Mouse (Mus musculus): ENCODE measurements around the gene Ly86. TPM values are rescaled to one million over a fixed set of nuclear protein-coding genes. Genes with fewer than 3 reads are reported as not detected.
A peak's percentile ranks its signal among the peaks of the same experiment; 100 is the strongest.

Ly86 gene
- polyA plus RNA-seq, 1 experiment from 2014 or later: 5.1 TPM

DNA sequence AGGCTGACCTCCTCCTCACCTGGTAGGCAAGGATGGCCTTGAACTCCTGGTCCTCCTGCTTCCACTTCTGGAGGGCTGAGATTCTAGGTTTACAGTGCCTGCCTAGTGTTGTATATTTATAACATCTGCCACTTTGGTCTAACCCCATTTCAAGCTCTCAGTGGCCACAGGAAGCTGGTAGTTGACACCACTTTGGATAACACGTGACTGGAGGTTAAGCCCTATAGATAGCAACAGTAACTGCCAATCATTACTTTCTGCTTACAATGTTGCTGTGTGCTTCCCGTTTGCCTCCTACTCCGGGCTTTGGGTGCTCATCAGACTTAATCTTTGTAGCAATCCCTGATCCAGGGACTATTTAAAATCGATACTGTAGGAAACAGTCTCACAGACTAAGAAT, 87.6 kb downstream of the Ly86 start:
- Histone ChIP-seq H3K27me3 (ENCODE audit: control insufficient read depth, insufficient read depth, low read length) (peaks cover 9% of the 10 kb centered on the region), H3K4me1 (ENCODE audit: control insufficient read depth, insufficient read depth, low read length) (no peaks in the 10 kb centered on the region), H3K27ac (ENCODE audit: low read depth, low read length) (no peak overlapping the region), H3K4me3 (ENCODE audit: low read depth, low read length) (no peak overlapping the region), H3K4me2 (ENCODE audit: low read depth, low read length) (no peak overlapping the region), H3K9me3 (ENCODE audit: control insufficient read depth, low read length) (no peaks in the 10 kb centered on the region), H3K36me3 (ENCODE audit: control insufficient read depth, insufficient read depth, low read length) (no peaks in the 10 kb centered on the region), H3K9ac (replicated peaks; ENCODE audit: low read depth, low read length) (no peak overlapping the region)
- WGBS: 44% methylated on average over 4 of the region's 4 CpGs
- ATAC-seq (ENCODE audit: low read depth): no peak

DNA sequence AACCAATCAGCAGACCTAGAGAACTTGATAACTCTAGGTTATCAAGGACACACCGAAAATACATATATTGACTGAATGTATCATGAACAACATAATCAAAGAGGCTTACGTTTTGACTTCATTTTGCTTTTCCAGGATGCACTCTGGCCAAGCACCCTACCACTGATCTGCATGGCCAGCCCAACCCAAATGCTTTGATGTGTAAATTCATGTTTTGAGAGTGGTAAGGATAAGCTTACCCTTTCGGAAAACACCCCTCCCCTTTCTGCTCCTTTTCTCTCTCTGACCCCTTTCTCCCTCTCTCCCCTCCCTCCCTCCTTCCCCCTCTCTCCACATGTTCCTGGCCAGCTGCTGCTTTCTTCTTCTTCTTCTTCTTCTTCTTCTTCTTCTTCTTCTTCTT, 88.1 kb downstream of the Ly86 start:
- Histone ChIP-seq H3K4me2 (ENCODE audit: low read depth, low read length) (no peak overlapping the region), H3K27me3 (ENCODE audit: control insufficient read depth, insufficient read depth, low read length) (peaks cover 9% of the 10 kb centered on the region), H3K9ac (replicated peaks; ENCODE audit: low read depth, low read length) (no peak overlapping the region), H3K27ac (ENCODE audit: low read depth, low read length) (no peak overlapping the region), H3K36me3 (ENCODE audit: control insufficient read depth, insufficient read depth, low read length) (no peaks in the 10 kb centered on the region), H3K9me3 (ENCODE audit: control insufficient read depth, low read length) (no peaks in the 10 kb centered on the region), H3K4me1 (ENCODE audit: control insufficient read depth, insufficient read depth, low read length) (no peaks in the 10 kb centered on the region), H3K4me3 (ENCODE audit: low read depth, low read length) (no peak overlapping the region)
- ATAC-seq (ENCODE audit: low read depth): no peak
- WGBS: 33% methylated on average over 3 of the region's 3 CpGs

DNA sequence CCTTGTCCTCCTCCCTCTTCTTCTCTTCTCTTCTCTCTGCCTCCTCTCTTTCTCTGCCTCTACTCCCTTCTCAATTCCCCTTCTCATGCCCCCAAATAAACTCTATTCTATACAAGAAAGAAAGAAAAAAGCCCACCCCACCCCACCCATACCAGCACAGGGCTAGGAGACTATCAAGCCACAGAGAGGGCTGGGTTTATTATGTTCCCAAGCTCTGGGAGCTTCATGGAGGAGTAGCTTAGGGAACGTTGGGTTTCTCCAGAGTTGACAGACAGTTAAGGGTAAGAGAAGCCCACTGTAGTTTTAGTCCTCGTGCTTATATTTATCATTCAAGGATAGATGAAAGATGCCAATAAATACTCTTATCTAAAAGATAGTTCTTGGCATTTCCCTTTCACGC, 88.7 kb downstream of the Ly86 start:
- Histone ChIP-seq H3K4me3 (ENCODE audit: low read depth, low read length) (no peak overlapping the region), H3K9me3 (ENCODE audit: control insufficient read depth, low read length) (no peaks in the 10 kb centered on the region), H3K4me2 (ENCODE audit: low read depth, low read length) (no peak overlapping the region), H3K9ac (replicated peaks; ENCODE audit: low read depth, low read length) (no peak overlapping the region), H3K27ac (ENCODE audit: low read depth, low read length) (no peak overlapping the region), H3K27me3 (ENCODE audit: control insufficient read depth, insufficient read depth, low read length) (peaks cover 9% of the 10 kb centered on the region), H3K36me3 (ENCODE audit: control insufficient read depth, insufficient read depth, low read length) (no peaks in the 10 kb centered on the region), H3K4me1 (ENCODE audit: control insufficient read depth, insufficient read depth, low read length) (no peaks in the 10 kb centered on the region)
- 15% methylated on average over 3 of the region's 3 CpGs for WGBS
- peak; percentile 39; the same call in 1 of the 2 replicates for ATAC-seq (ENCODE audit: low read depth)

DNA sequence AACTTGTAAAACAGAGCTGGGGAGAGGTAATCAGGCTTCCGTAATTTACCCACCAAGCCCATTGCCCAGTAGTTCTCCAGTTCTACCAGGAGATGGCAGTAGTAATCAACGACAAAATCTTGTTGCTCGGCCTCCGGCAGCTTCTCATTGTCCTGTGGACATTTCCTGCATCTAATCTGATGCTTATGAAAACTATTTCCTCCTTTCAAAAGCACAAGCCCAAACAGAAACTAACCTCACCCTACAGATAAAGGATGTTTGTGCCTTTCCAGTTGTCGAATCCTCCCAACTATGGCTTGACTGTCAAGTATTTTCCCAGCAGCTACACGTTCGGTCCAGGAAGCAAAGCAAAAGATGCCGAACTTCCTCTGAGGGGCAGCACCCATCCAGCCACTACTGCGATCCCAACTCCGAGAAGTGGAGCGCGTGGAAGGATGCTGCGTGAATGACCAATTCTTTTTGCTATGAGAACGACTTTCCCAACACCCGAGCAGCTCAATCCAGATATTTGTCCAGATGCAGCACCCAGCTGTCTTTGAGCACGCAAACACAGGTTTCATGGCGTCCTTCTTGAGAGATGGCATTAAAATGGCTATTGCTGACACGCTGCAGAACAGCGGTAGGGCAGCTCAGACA, 89.2 kb downstream of the Ly86 start:
- H3K27me3 ChIP-seq (ENCODE audit: control insufficient read depth, insufficient read depth, low read length): peaks cover 9% of the 10 kb centered on the region
- H3K4me1 ChIP-seq (ENCODE audit: control insufficient read depth, insufficient read depth, low read length): no peaks in the 10 kb centered on the region
- no peaks in the 10 kb centered on the region for H3K36me3 ChIP-seq (ENCODE audit: control insufficient read depth, insufficient read depth, low read length)
- peak overlapping the region; percentile 57 for H3K4me2 ChIP-seq (ENCODE audit: low read depth, low read length)
- H3K4me3 ChIP-seq (ENCODE audit: low read depth, low read length): peak overlapping the region; percentile 32
- WGBS: under 1% methylated on average over 19 of the region's 19 CpGs
- peak; percentile 82; the same call in 1 of the 2 replicates for ATAC-seq (ENCODE audit: low read depth)
- no peaks in the 10 kb centered on the region for H3K9me3 ChIP-seq (ENCODE audit: control insufficient read depth, low read length)
- H3K27ac ChIP-seq (ENCODE audit: low read depth, low read length): no peak overlapping the region
- peak overlapping the region; percentile 29 for H3K9ac ChIP-seq (replicated peaks; ENCODE audit: low read depth, low read length)

DNA sequence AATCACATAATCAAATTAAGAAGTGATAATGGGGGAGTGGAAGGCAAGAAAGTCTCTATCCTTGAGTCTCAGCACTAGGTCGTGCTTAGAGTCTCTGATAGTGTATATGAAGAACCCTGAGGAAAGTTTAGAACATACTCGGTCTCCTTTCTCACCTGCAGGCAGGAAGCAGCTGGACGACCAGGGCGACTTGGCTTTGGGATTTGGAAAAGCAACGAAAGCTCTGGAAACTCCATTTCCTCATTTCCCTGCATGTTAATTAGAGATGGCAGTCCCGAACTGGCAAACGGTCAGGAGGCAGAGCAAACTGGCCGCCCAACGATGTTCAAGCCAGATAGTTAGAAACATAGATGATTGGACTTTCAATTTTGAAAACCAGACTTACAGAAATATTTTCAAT, 89.8 kb downstream of the Ly86 start:
- Histone ChIP-seq H3K27ac (ENCODE audit: low read depth, low read length) (no peak overlapping the region), H3K36me3 (ENCODE audit: control insufficient read depth, insufficient read depth, low read length) (no peaks in the 10 kb centered on the region), H3K4me1 (ENCODE audit: control insufficient read depth, insufficient read depth, low read length) (no peaks in the 10 kb centered on the region), H3K4me2 (ENCODE audit: low read depth, low read length) (peak overlapping the region; percentile 57), H3K9ac (replicated peaks; ENCODE audit: low read depth, low read length) (no peak overlapping the region), H3K27me3 (ENCODE audit: control insufficient read depth, insufficient read depth, low read length) (peaks cover 9% of the 10 kb centered on the region), H3K9me3 (ENCODE audit: control insufficient read depth, low read length) (no peaks in the 10 kb centered on the region), H3K4me3 (ENCODE audit: low read depth, low read length) (peak overlapping the region; percentile 32)
- peak; percentile 18; the same call in 1 of the 2 replicates for ATAC-seq (ENCODE audit: low read depth)
- 10% methylated on average over 9 of the region's 9 CpGs for WGBS

DNA sequence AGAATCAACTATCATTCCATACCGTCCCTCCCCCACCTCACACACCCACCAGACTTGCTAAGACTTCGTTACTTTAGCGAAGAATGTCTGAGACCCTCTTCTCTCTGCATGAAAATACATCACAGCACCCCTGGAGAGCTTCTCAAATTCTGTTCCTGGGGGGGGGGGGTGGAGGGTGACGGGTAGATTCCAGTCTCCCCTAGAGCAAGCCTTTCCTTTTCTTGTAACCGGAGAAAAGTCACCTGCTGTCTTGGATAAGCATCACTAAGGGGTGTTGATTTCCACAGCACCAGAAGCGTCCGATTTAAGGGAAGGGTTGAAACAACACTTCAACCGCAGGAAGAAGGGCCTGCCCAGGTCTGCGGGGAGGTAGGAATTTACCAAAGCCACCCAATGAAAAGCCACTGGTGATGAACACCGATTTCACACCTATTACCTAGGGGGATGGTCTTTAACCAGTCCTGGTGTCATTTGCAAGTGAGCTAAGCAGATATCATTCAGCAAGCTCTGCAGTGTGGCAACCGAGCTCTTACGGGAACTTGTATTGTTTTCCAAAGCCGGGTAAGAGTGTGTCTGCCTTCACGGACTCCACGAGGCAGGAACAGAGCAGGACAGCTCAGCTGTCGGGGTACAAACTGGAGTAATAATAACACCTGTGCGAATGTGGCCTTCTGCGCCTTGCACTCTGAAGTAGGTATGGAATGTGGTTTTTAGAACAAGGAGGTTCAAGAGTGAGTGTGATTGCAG, 91.4 kb downstream of the Ly86 start:
- Histone ChIP-seq H3K4me1 (ENCODE audit: control insufficient read depth, insufficient read depth, low read length) (no peaks in the 10 kb centered on the region), H3K4me3 (ENCODE audit: low read depth, low read length) (no peak overlapping the region), H3K36me3 (ENCODE audit: control insufficient read depth, insufficient read depth, low read length) (no peaks in the 10 kb centered on the region), H3K9me3 (ENCODE audit: control insufficient read depth, low read length) (no peaks in the 10 kb centered on the region), H3K9ac (replicated peaks; ENCODE audit: low read depth, low read length) (no peak overlapping the region), H3K27me3 (ENCODE audit: control insufficient read depth, insufficient read depth, low read length) (peaks cover 9% of the 10 kb centered on the region), H3K4me2 (ENCODE audit: low read depth, low read length) (no peak overlapping the region), H3K27ac (ENCODE audit: low read depth, low read length) (no peak overlapping the region)
- no peak for ATAC-seq (ENCODE audit: low read depth)
- WGBS: 8% methylated on average over 18 of the region's 18 CpGs

DNA sequence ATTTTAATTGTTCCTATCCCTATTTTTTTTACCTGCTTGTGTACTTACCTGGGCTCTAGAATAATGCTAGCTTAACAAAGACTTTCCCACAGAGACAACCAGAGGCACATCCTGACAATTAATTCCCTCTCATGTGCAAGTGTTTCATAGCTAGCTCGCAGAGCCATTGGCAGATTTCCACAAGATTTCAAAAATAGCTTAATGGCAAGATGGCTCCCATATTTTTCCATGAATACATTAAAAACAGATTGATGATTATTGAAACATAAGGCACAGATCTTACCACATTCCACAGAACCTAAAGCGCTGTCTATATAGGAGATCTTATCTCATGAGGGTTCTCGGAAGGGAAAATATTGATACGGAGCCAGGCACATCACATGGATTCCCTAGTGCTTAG, 93.8 kb downstream of the Ly86 start:
- Histone ChIP-seq H3K4me1 (ENCODE audit: control insufficient read depth, insufficient read depth, low read length) (no peaks in the 10 kb centered on the region), H3K9me3 (ENCODE audit: control insufficient read depth, low read length) (no peaks in the 10 kb centered on the region), H3K27ac (ENCODE audit: low read depth, low read length) (no peak overlapping the region), H3K9ac (replicated peaks; ENCODE audit: low read depth, low read length) (no peak overlapping the region), H3K4me3 (ENCODE audit: low read depth, low read length) (no peak overlapping the region), H3K27me3 (ENCODE audit: control insufficient read depth, insufficient read depth, low read length) (peaks cover 9% of the 10 kb centered on the region), H3K4me2 (ENCODE audit: low read depth, low read length) (no peak overlapping the region), H3K36me3 (ENCODE audit: control insufficient read depth, insufficient read depth, low read length) (no peaks in the 10 kb centered on the region)
- no peak for ATAC-seq (ENCODE audit: low read depth)
- 90% methylated on average over 4 of the region's 4 CpGs for WGBS

DNA sequence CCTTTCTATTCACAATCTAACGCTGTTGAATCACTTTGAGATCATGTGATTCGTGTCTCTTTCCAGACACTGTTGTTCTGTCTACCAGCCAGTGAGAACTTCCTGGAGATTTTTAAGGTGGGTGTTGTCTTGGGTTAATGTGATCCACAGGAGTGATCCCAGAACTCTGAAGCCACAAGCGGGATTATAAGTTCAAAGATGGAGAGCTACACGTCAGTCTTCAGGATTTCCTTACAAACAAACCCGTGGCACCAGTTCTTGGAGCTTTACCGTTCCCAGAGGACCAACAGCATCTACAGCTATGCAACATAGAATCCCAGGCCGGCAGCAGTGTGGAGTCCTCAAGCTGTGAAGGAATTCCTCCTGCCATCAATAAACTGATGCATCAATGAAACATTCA, 94.5 kb downstream of the Ly86 start:
- ATAC-seq (ENCODE audit: low read depth): no peak
- Histone ChIP-seq H3K9ac (replicated peaks; ENCODE audit: low read depth, low read length) (no peak overlapping the region), H3K4me3 (ENCODE audit: low read depth, low read length) (no peak overlapping the region), H3K27ac (ENCODE audit: low read depth, low read length) (no peak overlapping the region), H3K9me3 (ENCODE audit: control insufficient read depth, low read length) (no peaks in the 10 kb centered on the region), H3K36me3 (ENCODE audit: control insufficient read depth, insufficient read depth, low read length) (no peaks in the 10 kb centered on the region), H3K4me2 (ENCODE audit: low read depth, low read length) (no peak overlapping the region), H3K4me1 (ENCODE audit: control insufficient read depth, insufficient read depth, low read length) (no peaks in the 10 kb centered on the region), H3K27me3 (ENCODE audit: control insufficient read depth, insufficient read depth, low read length) (peaks cover 9% of the 10 kb centered on the region)
- WGBS: 69% methylated on average over 7 of the region's 7 CpGs

DNA sequence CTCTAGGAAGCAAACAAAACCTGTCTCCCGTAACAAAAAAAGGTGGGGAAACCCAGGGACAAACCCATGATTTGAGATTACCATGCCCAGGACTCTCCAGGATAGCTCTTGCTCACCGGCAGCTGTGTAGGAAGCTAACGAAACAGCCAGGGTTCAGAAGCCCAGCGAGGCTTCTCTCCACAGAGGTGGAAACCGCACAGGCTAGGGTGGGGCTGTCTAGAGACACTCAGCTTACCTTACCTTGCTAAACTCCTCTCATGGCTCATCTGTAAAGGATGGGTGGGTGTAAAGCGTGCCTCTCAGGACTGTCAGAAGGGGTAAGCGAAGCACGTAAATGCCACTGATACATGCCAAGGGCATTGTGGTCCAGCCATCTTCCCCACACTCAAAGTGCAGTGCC, 94.9 kb downstream of the Ly86 start:
- H3K9me3 ChIP-seq (ENCODE audit: control insufficient read depth, low read length): no peaks in the 10 kb centered on the region
- H3K4me2 ChIP-seq (ENCODE audit: low read depth, low read length): no peak overlapping the region
- no peak overlapping the region for H3K27ac ChIP-seq (ENCODE audit: low read depth, low read length)
- no peak overlapping the region for H3K9ac ChIP-seq (replicated peaks; ENCODE audit: low read depth, low read length)
- H3K4me1 ChIP-seq (ENCODE audit: control insufficient read depth, insufficient read depth, low read length): no peaks in the 10 kb centered on the region
- WGBS: 71% methylated on average over 8 of the region's 8 CpGs
- no peak for ATAC-seq (ENCODE audit: low read depth)
- no peak overlapping the region for H3K4me3 ChIP-seq (ENCODE audit: low read depth, low read length)
- H3K27me3 ChIP-seq (ENCODE audit: control insufficient read depth, insufficient read depth, low read length): peaks cover 9% of the 10 kb centered on the region
- no peaks in the 10 kb centered on the region for H3K36me3 ChIP-seq (ENCODE audit: control insufficient read depth, insufficient read depth, low read length)
